Mouse (Mus musculus): ENCODE measurements around the gene 1700003H04Rik.

Gene 1700003H04Rik

GRCm38 (mm10) chr3:124581001-124581400, at the start of gene 1700003H04Rik:
Gene 1700003H04Rik, minus strand, starts transcription at chr3:124581101.
- DNase-seq (ENCODE audit: low spot score) = no peak

GRCm38 (mm10) chr3:124623031-124623430, 42.1 kb upstream of the 1700003H04Rik start:
- DNase-seq (ENCODE audit: low spot score) = peak; percentile 17

- no peak for DNase-seq (ENCODE audit: low spot score)
Measured at GRCm38 (mm10) chr3:124613287-124613686, 32.4 kb upstream of the 1700003H04Rik start.

- no peak for DNase-seq (ENCODE audit: low spot score)
Measured at GRCm38 (mm10) chr3:124609956-124610355, 29.1 kb upstream of the 1700003H04Rik start.

GRCm38 (mm10) chr3:124606021-124606517, 25.2 kb upstream of the 1700003H04Rik start:
- DNase-seq (ENCODE audit: low spot score) = no peak

- no peak for DNase-seq (ENCODE audit: low spot score)
Measured at GRCm38 (mm10) chr3:124605518-124605917, 24.6 kb upstream of the 1700003H04Rik start.

- DNase-seq (ENCODE audit: low spot score) = no peak
Measured at GRCm38 (mm10) chr3:124597789-124598188, 16.9 kb upstream of the 1700003H04Rik start.

GRCm38 (mm10) chr3:124587534-124587933, 6.6 kb upstream of the 1700003H04Rik start:
- peak; percentile 69 for DNase-seq (ENCODE audit: low spot score)

- DNase-seq (ENCODE audit: low spot score) = no peak
Measured at GRCm38 (mm10) chr3:124585761-124586160, 4.9 kb upstream of the 1700003H04Rik start.

GRCm38 (mm10) chr3:124557317-124557716, 23.6 kb downstream of the 1700003H04Rik start:
- DNase-seq (ENCODE audit: low spot score) = no peak

GRCm38 (mm10) chr3:124555963-124556362, 24.9 kb downstream of the 1700003H04Rik start:
- no peak for DNase-seq (ENCODE audit: low spot score)

GRCm38 (mm10) chr3:124555092-124555491, 25.8 kb downstream of the 1700003H04Rik start:
- no peak for DNase-seq (ENCODE audit: low spot score)

GRCm38 (mm10) chr3:124548898-124549297, 32.0 kb downstream of the 1700003H04Rik start:
- DNase-seq (ENCODE audit: low spot score) = peak; percentile 19

GRCm38 (mm10) chr3:124538260-124538659, 42.6 kb downstream of the 1700003H04Rik start:
- no peak for DNase-seq (ENCODE audit: low spot score)

- no peak for DNase-seq (ENCODE audit: low spot score)
Measured at GRCm38 (mm10) chr3:124536602-124537001, 44.3 kb downstream of the 1700003H04Rik start.

GRCm38 (mm10) chr3:124518786-124519185, 62.1 kb downstream of the 1700003H04Rik start:
- DNase-seq (ENCODE audit: low spot score) = no peak
